Mouse (Mus musculus): ENCODE data around the gene Baz2b.
"Not testable (repeated sequence)": the region's sequence is repeated elsewhere in the genome, so short reads cannot be mapped to it uniquely, and the experiment has no call there.

The Baz2b gene

GRCm38 (mm10) chr2:59882742-59883281, 326.8 kb downstream of the Baz2b start:
- DNase-seq (ENCODE audit: extremely low spot score, low read depth, low spot score) = no peak

DNA sequence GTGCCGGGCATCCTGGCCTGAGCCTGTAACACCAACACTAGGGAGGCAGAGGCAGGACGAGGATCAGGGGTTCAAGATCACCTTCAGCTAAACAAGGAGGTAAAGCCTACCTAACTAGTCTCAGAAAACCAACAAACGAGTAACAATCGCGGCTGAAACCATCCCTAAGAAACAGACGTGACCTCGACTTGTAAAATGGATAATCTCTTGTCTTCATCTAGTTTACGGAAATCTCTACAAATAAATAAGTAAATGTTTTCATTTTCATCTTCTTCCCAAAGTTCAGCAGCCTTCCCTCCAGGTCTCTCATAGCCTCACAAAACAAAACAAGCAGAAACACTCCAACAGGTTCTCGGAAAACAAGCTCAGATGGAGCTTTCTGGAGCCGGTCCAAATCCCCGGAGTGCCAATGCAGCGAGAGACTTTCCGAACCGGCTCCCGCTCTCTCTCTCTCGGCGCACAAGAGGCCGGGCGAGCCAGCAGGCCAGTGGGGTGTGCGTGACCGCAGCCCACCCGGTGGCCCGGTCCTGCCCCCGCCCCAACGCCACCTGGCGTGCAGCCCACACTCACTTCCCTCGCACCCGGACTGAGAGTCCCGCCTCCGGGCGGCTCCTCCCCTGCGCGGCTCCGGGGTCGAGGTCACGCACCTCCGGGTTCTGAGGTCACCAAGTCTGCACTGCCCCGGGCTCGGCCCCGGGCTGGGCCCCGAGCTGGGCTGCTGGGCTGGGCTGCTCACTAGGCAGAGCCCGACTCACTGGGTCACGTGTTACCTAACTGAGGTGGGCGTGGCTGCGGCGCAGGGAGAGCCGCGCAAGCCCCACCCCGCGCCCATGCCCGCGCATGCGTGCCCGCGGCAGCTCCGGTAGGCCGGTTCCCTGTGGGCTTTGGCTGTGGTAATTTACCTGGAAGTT, 327.6 kb downstream of the Baz2b start, which contains the start of gene Wdsub1:
Gene Wdsub1, minus strand, starts transcription at position 761 of the 911 bp plus-strand sequence.
- DNase-seq (ENCODE audit: extremely low spot score, low read depth, low spot score) = peak; percentile 52

- DNase-seq (ENCODE audit: extremely low spot score, low read depth, low spot score) = no peak
These were observed 328.2 kb downstream of the Baz2b start for GRCm38 (mm10) chr2:59881404-59881803.

GRCm38 (mm10) chr2:59878221-59878620, 331.4 kb downstream of the Baz2b start:
- no peak for DNase-seq (ENCODE audit: extremely low spot score, low read depth, low spot score)

GRCm38 (mm10) chr2:59877335-59877734, 332.3 kb downstream of the Baz2b start:
- no peak for DNase-seq (ENCODE audit: extremely low spot score, low read depth, low spot score)

DNA sequence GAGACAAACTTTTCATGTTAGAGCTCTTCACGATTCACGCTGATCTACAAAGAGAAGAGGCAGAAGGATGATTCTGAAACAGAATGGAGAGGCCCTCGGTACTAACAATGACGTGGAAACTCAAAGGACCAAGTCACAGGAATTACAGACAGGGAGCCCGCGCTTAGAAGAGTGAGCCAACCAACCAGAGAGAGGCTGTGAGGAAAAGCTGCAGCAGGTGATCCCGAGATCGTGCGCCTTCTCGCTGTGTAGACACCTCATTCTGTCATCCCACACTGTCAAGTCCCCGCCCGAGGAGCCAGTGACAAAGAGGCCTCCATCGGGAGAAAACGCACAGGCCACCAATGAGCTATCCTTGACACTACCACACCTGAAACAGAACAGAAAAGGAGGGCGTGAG, 333.2 kb downstream of the Baz2b start:
- no peak for DNase-seq (ENCODE audit: extremely low spot score, low read depth, low spot score)

DNA sequence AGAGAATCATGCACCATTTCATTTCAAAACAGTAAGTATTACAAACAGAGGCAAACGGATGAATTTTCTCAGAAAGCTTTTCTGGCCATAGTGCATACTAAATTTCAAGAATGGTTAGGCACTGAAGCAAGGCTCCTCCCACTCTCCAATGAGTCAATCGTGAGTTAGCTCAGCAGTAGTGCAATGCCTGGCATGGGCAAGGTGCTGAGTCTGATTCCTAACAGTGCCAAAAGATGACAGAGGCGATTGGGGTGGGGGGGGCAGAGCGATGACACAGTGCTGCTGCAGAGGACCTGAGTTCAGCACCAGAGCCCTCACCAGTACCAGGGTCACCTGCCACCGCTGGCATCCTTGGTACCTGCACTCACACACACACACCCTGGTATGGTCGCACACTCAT, 339.1 kb downstream of the Baz2b start:
- no peak for DNase-seq (ENCODE audit: extremely low spot score, low read depth, low spot score)

DNA sequence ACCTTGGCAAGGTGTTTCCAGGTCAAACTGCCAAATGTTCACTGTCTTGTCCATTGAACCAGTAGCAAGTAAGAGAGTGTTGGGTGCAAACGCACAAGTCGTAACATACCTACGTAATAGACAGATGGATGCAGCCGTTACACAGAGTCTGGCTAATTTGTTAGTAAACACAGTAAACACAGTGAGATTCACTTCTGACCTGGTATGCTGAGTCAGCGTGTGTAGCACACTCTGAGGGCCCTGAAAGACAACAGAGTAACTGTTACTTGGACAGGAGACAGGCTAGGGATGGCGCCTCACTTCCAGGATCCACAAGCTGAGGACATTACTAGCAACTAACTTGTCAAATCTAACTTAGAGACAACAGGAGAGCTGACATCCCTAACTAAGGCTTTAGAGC, 347.0 kb downstream of the Baz2b start:
- DNase-seq (ENCODE audit: extremely low spot score, low read depth, low spot score) = no peak

DNA sequence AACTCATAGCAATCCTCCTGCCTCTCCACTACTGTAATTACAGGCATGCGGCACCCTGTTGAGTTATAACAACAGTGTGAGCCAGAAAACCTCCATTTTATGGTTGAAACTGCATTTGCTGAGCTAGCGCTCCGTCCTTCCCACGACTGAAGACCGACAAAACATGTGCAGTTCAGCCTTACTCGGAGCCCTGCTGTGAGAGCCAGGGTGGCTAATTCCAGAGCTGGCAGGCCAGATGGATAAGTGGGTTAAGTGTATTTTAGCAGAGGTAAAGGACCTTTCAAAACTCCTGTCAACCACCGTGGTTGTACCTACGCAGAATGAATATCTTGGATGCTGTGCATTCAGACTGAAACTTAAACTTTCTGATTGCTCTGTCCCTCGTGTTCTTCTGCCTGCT, 355.3 kb downstream of the Baz2b start:
- DNase-seq (ENCODE audit: extremely low spot score, low read depth, low spot score) = no peak

DNA sequence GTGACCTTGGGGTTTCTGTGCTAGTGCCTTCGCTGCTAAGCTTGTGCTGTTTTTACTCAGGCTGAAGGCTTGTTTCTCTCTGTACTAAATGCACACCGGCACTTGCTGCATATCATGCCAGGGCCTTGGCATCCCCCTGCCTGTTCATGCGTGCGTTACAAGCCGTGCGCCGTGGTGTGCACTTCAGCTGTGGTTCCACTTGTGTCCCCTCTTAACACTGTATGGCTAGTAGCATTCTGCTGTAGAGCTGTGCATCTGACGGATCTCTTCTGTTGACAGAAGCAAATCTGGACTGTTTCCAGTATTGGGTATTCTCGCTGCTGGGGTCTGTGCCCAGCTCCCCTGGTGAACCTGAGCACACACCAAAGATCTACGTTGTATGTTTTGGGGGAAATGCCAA, 356.1 kb downstream of the Baz2b start:
- no peak for DNase-seq (ENCODE audit: extremely low spot score, low read depth, low spot score)

- DNase-seq (ENCODE audit: extremely low spot score, low read depth, low spot score) = no peak
These were observed 356.7 kb downstream of the Baz2b start for GRCm38 (mm10) chr2:59852916-59853315.

GRCm38 (mm10) chr2:59851885-59852284, 357.8 kb downstream of the Baz2b start:
- DNase-seq (ENCODE audit: extremely low spot score, low read depth, low spot score) = not testable (repeated sequence)
